Mouse (Mus musculus) forebrain, embryonic 12.5 days (tissue): ENCODE measurements around the gene Acss3. TPM values are rescaled to one million over a fixed set of nuclear protein-coding genes. Genes with fewer than 3 reads are reported as not detected.

Experiments used
- ATAC-seq: fragments of 200-750 bp; cut with Nextera tagmentation; 2 replicates; pipeline ENCODE4 v1.8.0; 2017; ENCODE audit warnings: moderate TSS enrichment; ENCODE audit not compliant: low FRiP score
- H3K27ac ChIP-seq: fragments of 300-500 bp; sonication (generic); 2 replicates; pipeline ENCODE4 v1.5.1; 2016; ENCODE audit warnings: mild to moderate bottlenecking
- H3K27me3 ChIP-seq: fragments of 300-500 bp; sonication (generic); 2 replicates; pipeline ENCODE4 v1.6.1; 2016; ENCODE audit warnings: mild to moderate bottlenecking
- H3K36me3 ChIP-seq: fragments of 300-500 bp; sonication (generic); replicated peaks from 2 replicates; pipeline ENCODE4 v1.6.1; 2016; ENCODE audit warnings: mild to moderate bottlenecking
- H3K4me1 ChIP-seq: fragments of 300-500 bp; sonication (generic); 2 replicates; pipeline ENCODE4 v1.6.1; 2016
- H3K4me2 ChIP-seq: fragments of 300-500 bp; sonication (generic); 2 replicates; pipeline ENCODE4 v1.6.1; 2016; ENCODE audit warnings: mild to moderate bottlenecking, moderate library complexity
- H3K4me3 ChIP-seq: fragments of 300-500 bp; sonication (generic); replicated peaks from 2 replicates; pipeline ENCODE4 v1.5.1; 2016; ENCODE audit warnings: mild to moderate bottlenecking
- H3K9ac ChIP-seq: fragments of 300-500 bp; sonication (generic); 2 replicates; pipeline ENCODE4 v1.6.1; 2016; ENCODE audit warnings: mild to moderate bottlenecking
- H3K9me3 ChIP-seq: fragments of 300-500 bp; sonication (generic); 2 replicates; pipeline ENCODE4 v1.6.1; 2016
- WGBS: fragments of 180-500 bp; shearing (Covaris S2); methylation state at CpG from one replicate; pipeline ENCODE4 v1.1.7; 2016; 5-methylcytosine and 5-hydroxymethylcytosine counted together
- polyA plus RNA-seq: library from polyadenylated mRNA; unstranded; fragments of >200 nt; fragmentation: Nextera tagmentation; extraction: Ambion mirVana; gene quantifications from 2 replicates; pipeline ENCODE4 v1.2.1, GENCODE M21; 2016

Acss3 gene
- polyA plus RNA-seq, 1 experiment from 2014 or later = 2.1 TPM

GRCm38 (mm10) chr10:106913032-106913431 is 210.4 kb downstream of the Acss3 start:
- Histone ChIP-seq H3K4me3 (no peak overlapping the region), H3K4me1 (no peaks in the 10 kb centered on the region), H3K27ac (no peak overlapping the region), H3K4me2 (no peak overlapping the region), H3K36me3 (no peaks in the 10 kb centered on the region), H3K9ac (no peak overlapping the region), H3K9me3 (0 out of 2 replicates have a peak, but pooled peaks cover 3% of the 10 kb centered on the region), H3K27me3 (no peaks in the 10 kb centered on the region)
- WGBS = 28% methylated on average over 2 of the region's 2 CpGs
- 0 out of 2 replicates have a peak, but pooled peaks have one; percentile 53 for ATAC-seq

- H3K9me3 ChIP-seq = 0 out of 2 replicates have a peak, but pooled peaks cover 3% of the 10 kb centered on the region
- H3K4me1 ChIP-seq = no peaks in the 10 kb centered on the region
- H3K36me3 ChIP-seq = no peaks in the 10 kb centered on the region
- no peak overlapping the region for H3K9ac ChIP-seq
- no peaks in the 10 kb centered on the region for H3K27me3 ChIP-seq
- no peak overlapping the region for H3K4me2 ChIP-seq
- 34% methylated on average over 3 of the region's 3 CpGs for WGBS
- no peak overlapping the region for H3K27ac ChIP-seq
- peak; percentile 22; the same call in 1 of the 2 replicates for ATAC-seq
- no peak overlapping the region for H3K4me3 ChIP-seq
Measured at GRCm38 (mm10) chr10:106910108-106910507, 213.4 kb downstream of the Acss3 start.

DNA sequence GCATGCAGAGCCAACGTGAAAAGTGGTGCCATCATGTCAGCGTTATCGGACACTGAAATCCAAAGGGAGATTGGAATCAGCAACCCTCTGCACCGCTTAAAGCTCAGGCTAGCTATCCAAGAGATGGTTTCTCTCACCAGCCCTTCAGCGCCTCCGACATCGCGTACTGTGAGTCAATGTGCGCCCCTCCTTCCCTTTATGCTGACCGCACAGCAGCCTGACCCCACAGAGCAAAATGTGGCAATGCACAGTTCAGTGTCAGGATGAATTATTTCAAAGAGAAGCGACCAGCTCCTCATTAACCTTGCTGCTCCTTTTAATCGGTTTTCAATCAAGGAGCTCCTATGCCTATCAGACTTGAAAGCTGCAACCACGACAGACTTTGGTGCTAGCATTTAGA is 227.1 kb downstream of the Acss3 start:
- Histone ChIP-seq H3K9ac (no peak overlapping the region), H3K4me3 (no peak overlapping the region), H3K36me3 (no peaks in the 10 kb centered on the region), H3K4me1 (no peaks in the 10 kb centered on the region; the same call in 1 of the 2 replicates), H3K4me2 (no peak overlapping the region), H3K9me3 (no peaks in the 10 kb centered on the region), H3K27me3 (no peaks in the 10 kb centered on the region), H3K27ac (no peak overlapping the region)
- ATAC-seq = 0 out of 2 replicates have a peak, but pooled peaks have one; percentile 33
- 44% methylated on average over 13 of the region's 13 CpGs for WGBS

Other genes with a start within 250 kb of the Acss3 start
- 7.1 and 7.5 TPM in 2 replicates for gene Lin7a, start 148.0 kb upstream of the Acss3 start, polyA plus RNA-seq